Mouse (Mus musculus): ENCODE measurements around the gene Lsm4. TPM values are rescaled to one million over a fixed set of nuclear protein-coding genes. Genes with fewer than 3 reads are reported as not detected.

Gene Lsm4
- total and polyA plus RNA-seq, 3 experiments, result 152 to 2,024 (median 514) TPM

DNA sequence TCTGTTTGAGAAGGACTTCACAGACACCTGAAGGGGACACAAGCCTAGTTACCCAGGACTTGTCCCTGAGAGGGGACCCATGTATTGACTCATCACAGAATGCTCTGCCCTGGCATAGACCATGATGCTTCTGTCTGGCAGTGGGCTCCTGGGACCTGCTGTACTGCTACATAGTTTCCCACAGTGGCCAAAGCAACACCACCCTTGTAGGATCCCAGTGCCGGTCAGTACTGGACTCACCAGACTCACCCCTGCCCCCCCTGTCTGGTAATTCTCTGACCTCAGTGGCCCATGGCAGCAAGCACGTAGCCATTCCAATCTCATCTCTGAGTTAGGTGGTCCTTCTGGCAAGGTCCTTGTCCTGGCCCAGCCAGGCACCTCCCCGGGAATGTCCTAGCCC, 15.1 kb downstream of the Lsm4 start:
- Histone ChIP-seq H3K27ac (ENCODE audit: control insufficient read depth, low read depth, low read length) (no peak overlapping the region), H3K4me1 (ENCODE audit: control insufficient read depth in 1 of 2, insufficient read depth in 2 of 2, low read length in 2 of 2) (0 out of 4 replicates have a peak, but pooled peaks cover 0 to under 1% of the 10 kb centered on the region in 2 experiments), H3K36me3 (ENCODE audit: control insufficient read depth in 1 of 2, insufficient read depth in 2 of 2, low read length in 2 of 2) (no peaks in the 10 kb centered on the region), H3K4me3 (ENCODE audit: control insufficient read depth in 1 of 2, insufficient read depth in 1 of 2, low read depth in 2 of 2, low read length in 2 of 2) (no peak overlapping the region), H3K9ac (ENCODE audit: control insufficient read depth, low read depth, low read length, poor library complexity, severe bottlenecking) (no peak overlapping the region), H3K27me3 (ENCODE audit: control insufficient read depth in 1 of 2, insufficient read depth in 2 of 2, low read length in 2 of 2) (peaks cover 0 to 8% of the 10 kb centered on the region in 2 experiments), H3K79me2 (ENCODE audit: control insufficient read depth, insufficient read depth, low read length, poor library complexity) (no peaks in the 10 kb centered on the region), H3K9me3 (replicated peaks; ENCODE audit: insufficient read depth, low read length) (no peaks in the 10 kb centered on the region)
- no peak for DNase-seq (ENCODE audit: low read depth, low spot score)
- TF ChIP-seq POLR2AphosphoS2 (IDR thresholded peaks at IDR 0.05; ENCODE audit: low read length), result no peak
- TF ChIP-seq USF2 (IDR thresholded peaks at IDR 0.05; ENCODE audit: borderline replicate concordance in 1 of 2, insufficient read depth in 1 of 2, low read depth in 1 of 2, low read length in 2 of 2), result no peak
- no peak for TF ChIP-seq HCFC1 (IDR thresholded peaks at IDR 0.05; ENCODE audit: low read depth, low read length)
- TF ChIP-seq CHD1 (IDR thresholded peaks at IDR 0.05; ENCODE audit: low read depth, low read length), result no peak
- no peak for TF ChIP-seq MXI1 (IDR thresholded peaks at IDR 0.05; ENCODE audit: low read depth, low read length)
- TF ChIP-seq ZMIZ1 (IDR thresholded peaks at IDR 0.05; ENCODE audit: low read depth, low read length), result no peak
- no peak for TF ChIP-seq ZKSCAN1 (IDR thresholded peaks at IDR 0.05; ENCODE audit: low read depth, low read length)
- no peak for TF ChIP-seq USF1 (IDR thresholded peaks at IDR 0.05; ENCODE audit: low read depth, low read length)
- TF ChIP-seq TCF12 (IDR thresholded peaks at IDR 0.05; ENCODE audit: low read depth, low read length), result no peak
- no peak for TF ChIP-seq ZNF384 (IDR thresholded peaks at IDR 0.05; ENCODE audit: low read depth, low read length)
- no peak for TF ChIP-seq SMC3 (IDR thresholded peaks at IDR 0.05; ENCODE audit: low read depth, low read length)
- no peak for TF ChIP-seq MAZ (IDR thresholded peaks at IDR 0.05; ENCODE audit: low read depth, low read length)
- TF ChIP-seq SIN3A (IDR thresholded peaks at IDR 0.05; ENCODE audit: low read length), result no peak
- no peak for TF ChIP-seq MAFK (IDR thresholded peaks at IDR 0.05; ENCODE audit: borderline replicate concordance, low read depth, low read length)
- TF ChIP-seq ZC3H11A (IDR thresholded peaks at IDR 0.05; ENCODE audit: low read depth, low read length), result no peak
- no peak for TF ChIP-seq CTCF (IDR thresholded peaks at IDR 0.05 in 2 of 3, conservative IDR thresholded peaks at IDR 0.05 in 1 of 3; ENCODE audit: control insufficient read depth in 1 of 3, insufficient read depth in 1 of 3, low read depth in 2 of 3, low read length in 3 of 3, poor library complexity in 1 of 3, severe bottlenecking in 1 of 3)
- no peak for TF ChIP-seq MYB (IDR thresholded peaks at IDR 0.05; ENCODE audit: low read depth, low read length)
- TF ChIP-seq KAT2A (conservative IDR thresholded peaks at IDR 0.05; ENCODE audit: low read depth, low read length), result no peak

DNA sequence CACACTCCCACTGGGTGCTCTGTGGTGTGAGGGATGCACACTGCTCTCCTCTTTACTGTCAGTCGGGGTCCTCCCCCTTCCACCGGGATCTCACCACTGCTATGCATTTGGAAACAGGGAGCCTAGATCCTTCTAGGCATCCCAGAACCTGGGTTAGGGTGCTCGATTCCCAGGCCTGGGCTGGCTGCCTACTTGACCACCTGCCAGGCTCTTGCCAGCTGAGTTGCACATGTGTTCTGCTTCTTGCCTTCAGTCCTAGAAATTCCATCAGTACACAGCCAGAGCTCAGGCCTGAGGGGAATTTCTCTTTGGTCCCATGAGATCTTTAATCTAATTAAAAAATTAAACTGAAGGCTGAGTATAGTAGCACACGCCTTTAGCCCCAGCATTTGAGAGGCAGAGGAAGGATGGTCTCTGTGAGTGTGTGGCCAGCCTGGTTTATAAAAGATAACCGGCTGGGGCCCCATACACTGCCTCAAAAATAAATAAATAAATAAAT, 16.9 kb downstream of the Lsm4 start:
- DNase-seq (ENCODE audit: low read depth, low spot score), result no peak
- Histone ChIP-seq H3K27me3 (ENCODE audit: control insufficient read depth in 1 of 2, insufficient read depth in 2 of 2, low read length in 2 of 2) (peaks cover 0 to 5% of the 10 kb centered on the region in 2 experiments), H3K9ac (ENCODE audit: control insufficient read depth, low read depth, low read length, poor library complexity, severe bottlenecking) (no peak overlapping the region), H3K36me3 (ENCODE audit: control insufficient read depth in 1 of 2, insufficient read depth in 2 of 2, low read length in 2 of 2) (peaks cover 0 to 3% of the 10 kb centered on the region in 2 experiments; a peak in 2 of 4 replicates), H3K79me2 (ENCODE audit: control insufficient read depth, insufficient read depth, low read length, poor library complexity) (no peaks in the 10 kb centered on the region), H3K9me3 (replicated peaks; ENCODE audit: insufficient read depth, low read length) (no peaks in the 10 kb centered on the region), H3K4me3 (ENCODE audit: control insufficient read depth in 1 of 2, insufficient read depth in 1 of 2, low read depth in 2 of 2, low read length in 2 of 2) (no peak overlapping the region), H3K27ac (ENCODE audit: control insufficient read depth, low read depth, low read length) (no peak overlapping the region), H3K4me1 (ENCODE audit: control insufficient read depth in 1 of 2, insufficient read depth in 2 of 2, low read length in 2 of 2) (peaks cover under 1 to 10% of the 10 kb centered on the region in 2 experiments; a peak in 3 of 4 replicates)
- TF ChIP-seq ELF1 (IDR thresholded peaks at IDR 0.05; ENCODE audit: low read depth, low read length) (no peak), NELFE (IDR thresholded peaks at IDR 0.05; ENCODE audit: low read depth, low read length) (no peak), CTCF (IDR thresholded peaks at IDR 0.05 in 2 of 3, conservative IDR thresholded peaks at IDR 0.05 in 1 of 3; ENCODE audit: control insufficient read depth in 1 of 3, insufficient read depth in 1 of 3, low read depth in 2 of 3, low read length in 3 of 3, poor library complexity in 1 of 3, severe bottlenecking in 1 of 3) (no peak), MAX (IDR thresholded peaks at IDR 0.05; ENCODE audit: low read length) (no peak), BHLHE40 (IDR thresholded peaks at IDR 0.05; ENCODE audit: borderline replicate concordance, low read depth, low read length) (no peak), USF2 (IDR thresholded peaks at IDR 0.05; ENCODE audit: borderline replicate concordance in 1 of 2, insufficient read depth in 1 of 2, low read depth in 1 of 2, low read length in 2 of 2) (no peak), E2F4 (IDR thresholded peaks at IDR 0.05; ENCODE audit: borderline replicate concordance, low read depth, low read length) (no peak), TBP (IDR thresholded peaks at IDR 0.05; ENCODE audit: low read depth, low read length) (no peak)

All from MEL (cell line).